Mouse (Mus musculus): ENCODE data around the gene Lgals12. TPM values are rescaled to one million over a fixed set of nuclear protein-coding genes. Genes with fewer than 3 reads are reported as not detected.

Lgals12 gene
- total and polyA plus RNA-seq, 3 experiments: not detected

- peaks cover 0 to 11% of the 10 kb centered on the region in 2 experiments; a peak in 2 of 4 replicates for H3K36me3 ChIP-seq (ENCODE audit: control insufficient read depth in 1 of 2, insufficient read depth in 2 of 2, low read length in 2 of 2)
- TF ChIP-seq USF2 (IDR thresholded peaks at IDR 0.05; ENCODE audit: borderline replicate concordance in 1 of 2, insufficient read depth in 1 of 2, low read depth in 1 of 2, low read length in 2 of 2) (no peak), HCFC1 (IDR thresholded peaks at IDR 0.05; ENCODE audit: low read depth, low read length) (no peak)
- H3K79me2 ChIP-seq (ENCODE audit: control insufficient read depth, insufficient read depth, low read length, poor library complexity): no peaks in the 10 kb centered on the region
- no peaks in the 10 kb centered on the region for H3K9me3 ChIP-seq (replicated peaks; ENCODE audit: insufficient read depth, low read length)
- DNase-seq (ENCODE audit: low read depth, low spot score): no peak
- H3K4me1 ChIP-seq (ENCODE audit: control insufficient read depth in 1 of 2, insufficient read depth in 2 of 2, low read length in 2 of 2): peaks cover 2 to 14% of the 10 kb centered on the region in 2 experiments
- H3K9ac ChIP-seq (ENCODE audit: control insufficient read depth, low read depth, low read length, poor library complexity, severe bottlenecking): no peak overlapping the region
- H3K4me3 ChIP-seq (ENCODE audit: control insufficient read depth in 1 of 2, insufficient read depth in 1 of 2, low read depth in 2 of 2, low read length in 2 of 2): no peak overlapping the region
- no peaks in the 10 kb centered on the region for H3K27me3 ChIP-seq (ENCODE audit: control insufficient read depth in 1 of 2, insufficient read depth in 2 of 2, low read length in 2 of 2)
- no peak overlapping the region for H3K27ac ChIP-seq (ENCODE audit: control insufficient read depth, low read depth, low read length)
Observed at GRCm38 (mm10) chr19:7566826-7567225, 40.2 kb downstream of the Lgals12 start.

- no peak overlapping the region for H3K4me3 ChIP-seq (ENCODE audit: control insufficient read depth in 1 of 2, insufficient read depth in 1 of 2, low read depth in 2 of 2, low read length in 2 of 2)
- no peak for DNase-seq (ENCODE audit: low read depth, low spot score)
- no peak for TF ChIP-seq TBP (IDR thresholded peaks at IDR 0.05; ENCODE audit: low read depth, low read length)
- no peak for TF ChIP-seq CTCF (IDR thresholded peaks at IDR 0.05 in 2 of 3, conservative IDR thresholded peaks at IDR 0.05 in 1 of 3; ENCODE audit: control insufficient read depth in 1 of 3, insufficient read depth in 1 of 3, low read depth in 2 of 3, low read length in 3 of 3, poor library complexity in 1 of 3, severe bottlenecking in 1 of 3)
- TF ChIP-seq GABPA (IDR thresholded peaks at IDR 0.05; ENCODE audit: low read depth, low read length): no peak
- no peak for TF ChIP-seq KAT2A (conservative IDR thresholded peaks at IDR 0.05; ENCODE audit: low read depth, low read length)
- TF ChIP-seq CHD2 (IDR thresholded peaks at IDR 0.05; ENCODE audit: low read length): no peak
- no peak for TF ChIP-seq ZC3H11A (IDR thresholded peaks at IDR 0.05; ENCODE audit: low read depth, low read length)
- TF ChIP-seq ELF1 (IDR thresholded peaks at IDR 0.05; ENCODE audit: low read depth, low read length): no peak
- no peak for TF ChIP-seq GATA1 (IDR thresholded peaks at IDR 0.05; ENCODE audit: low read depth, low read length)
- TF ChIP-seq NRF1 (IDR thresholded peaks at IDR 0.05; ENCODE audit: insufficient read depth, low read depth, low read length, poor library complexity, severe bottlenecking): no peak
- no peak for TF ChIP-seq SMC3 (IDR thresholded peaks at IDR 0.05; ENCODE audit: low read depth, low read length)
- TF ChIP-seq POLR2A (IDR thresholded peaks at IDR 0.05; ENCODE audit: control insufficient read depth in 1 of 2, insufficient read depth in 1 of 2, low read depth in 1 of 2, low read length in 2 of 2, poor library complexity in 1 of 2): no peak
- TF ChIP-seq POLR2AphosphoS2 (IDR thresholded peaks at IDR 0.05; ENCODE audit: low read length): no peak
- no peak for TF ChIP-seq USF1 (IDR thresholded peaks at IDR 0.05; ENCODE audit: low read depth, low read length)
- no peak for TF ChIP-seq JUND (IDR thresholded peaks at IDR 0.05; ENCODE audit: low read depth, low read length)
- TF ChIP-seq MAZ (IDR thresholded peaks at IDR 0.05; ENCODE audit: low read depth, low read length): no peak
Observed at GRCm38 (mm10) chr19:7564457-7564856, 42.5 kb downstream of the Lgals12 start.

More at GRCm38 (mm10) chr19:7564457-7564856, 42.5 kb downstream of the Lgals12 start:
- Histone ChIP-seq H3K27me3 (ENCODE audit: control insufficient read depth in 1 of 2, insufficient read depth in 2 of 2, low read length in 2 of 2) (no peaks in the 10 kb centered on the region), H3K4me1 (ENCODE audit: control insufficient read depth in 1 of 2, insufficient read depth in 2 of 2, low read length in 2 of 2) (peaks cover 2 to 14% of the 10 kb centered on the region in 2 experiments), H3K9me3 (replicated peaks; ENCODE audit: insufficient read depth, low read length) (no peaks in the 10 kb centered on the region), H3K9ac (ENCODE audit: control insufficient read depth, low read depth, low read length, poor library complexity, severe bottlenecking) (no peak overlapping the region), H3K36me3 (ENCODE audit: control insufficient read depth in 1 of 2, insufficient read depth in 2 of 2, low read length in 2 of 2) (peaks cover 0 to 11% of the 10 kb centered on the region in 2 experiments; a peak in 2 of 4 replicates), H3K27ac (ENCODE audit: control insufficient read depth, low read depth, low read length) (no peak overlapping the region), H3K79me2 (ENCODE audit: control insufficient read depth, insufficient read depth, low read length, poor library complexity) (no peaks in the 10 kb centered on the region)

Measured in MEL (cell line).